Mouse (Mus musculus) limb, embryonic 14.5 days (tissue): ENCODE results near the gene Pdhx. TPM values are rescaled to one million over a fixed set of nuclear protein-coding genes. Genes with fewer than 3 reads are reported as not detected.

Source experiments
- ATAC-seq: fragments of 200-750 bp; cut with Nextera tagmentation; 2 replicates; pipeline ENCODE4 v1.8.0; 2017; ENCODE audit warnings: low read depth, moderate number of reproducible peaks, moderate TSS enrichment; ENCODE audit not compliant: low FRiP score
- DNase-seq: peaks from one replicate; pipeline ENCODE4 v3.0.0-alpha.2; 2015; ENCODE audit warnings: low spot score
- H3K27ac ChIP-seq: fragments of 300-500 bp; sonication (generic); replicated peaks from 2 replicates; pipeline ENCODE4 v1.5.1; 2014; ENCODE audit warnings: low read depth, mild to moderate bottlenecking, low read length, moderate library complexity, mixed read lengths
- H3K27me3 ChIP-seq: fragments of 300-500 bp; sonication (generic); 2 replicates; pipeline ENCODE4 v1.6.1; 2014; ENCODE audit warnings: low read length, mixed read lengths; ENCODE audit not compliant: control insufficient read depth, insufficient read depth
- H3K36me3 ChIP-seq: fragments of 300-500 bp; sonication (generic); 2 replicates; pipeline ENCODE4 v1.6.1; 2014; ENCODE audit warnings: mild to moderate bottlenecking, low read length, moderate library complexity, mixed read lengths; ENCODE audit not compliant: control insufficient read depth, insufficient read depth
- H3K4me1 ChIP-seq: fragments of 300-500 bp; sonication (generic); 2 replicates; pipeline ENCODE4 v1.6.1; 2014; ENCODE audit warnings: antibody characterized with exemption, low read length, mixed read lengths; ENCODE audit not compliant: control insufficient read depth, insufficient read depth
- H3K4me2 ChIP-seq: fragments of 300-500 bp; sonication (generic); replicated peaks from 2 replicates; pipeline ENCODE4 v1.6.1; 2014; ENCODE audit warnings: low read depth, mild to moderate bottlenecking, low read length, moderate library complexity; ENCODE audit not compliant: severe bottlenecking
- H3K4me3 ChIP-seq: fragments of 300-500 bp; sonication (generic); replicated peaks from 2 replicates; pipeline ENCODE4 v1.5.1; 2014; ENCODE audit warnings: low read length
- H3K9ac ChIP-seq: fragments of 300-500 bp; sonication (generic); 2 replicates; pipeline ENCODE4 v1.6.1; 2014; ENCODE audit warnings: mild to moderate bottlenecking, low read depth, low read length, moderate library complexity; ENCODE audit not compliant: severe bottlenecking
- H3K9me3 ChIP-seq: fragments of 300-500 bp; sonication (generic); 2 replicates; pipeline ENCODE4 v1.6.1; 2016; ENCODE audit warnings: low read length; ENCODE audit not compliant: control insufficient read depth
- POLR2A ChIP-seq: fragments of 200-500 bp; IDR thresholded peaks from 2 replicates; pipeline ENCODE4 v1.8.0; 2012; ENCODE audit warnings: inconsistent platforms, mild to moderate bottlenecking, moderate library complexity, borderline replicate concordance; ENCODE audit not compliant: insufficient read depth, insufficient read length; ENCODE audit errors: extremely low read depth
- WGBS: fragments of 180-500 bp; shearing (Covaris S2); extraction: QIAGEN DNeasy Blood & Tissue Kit; methylation state at CpG from one replicate; pipeline ENCODE4 v1.1.7; 2014; 5-methylcytosine and 5-hydroxymethylcytosine counted together
- polyA plus RNA-seq, 2 experiments: library from polyadenylated mRNA; depleted of rRNA in 1 of 2; stranded (reverse) in 1 of 2; unstranded in 1 of 2; fragments of >200 nt; fragmentation: Nextera tagmentation in 1 of 2; extraction: Ambion mirVana in 1 of 2; gene quantifications; 2 replicates each; pipeline versions ENCODE4 v1.2.1 to v1.2.3; 2012 to 2014

Pdhx gene
- polyA plus RNA-seq, 2 experiments, result 32.1 to 33.2 TPM

- H3K4me1 ChIP-seq, result peaks cover 7% of the 10 kb centered on the region; the same call in 1 of the 2 replicates
- DNase-seq, result no peak
- H3K27ac ChIP-seq, result no peak overlapping the region
- H3K27me3 ChIP-seq, result no peaks in the 10 kb centered on the region
- H3K4me3 ChIP-seq, result no peak overlapping the region
- H3K36me3 ChIP-seq, result no peaks in the 10 kb centered on the region
- H3K4me2 ChIP-seq, result no peak overlapping the region
- 76% methylated on average over 1 of the region's 1 CpGs for WGBS
- no peak for ATAC-seq
- H3K9me3 ChIP-seq, result no peaks in the 10 kb centered on the region
- H3K9ac ChIP-seq, result no peak overlapping the region
- no peak for TF ChIP-seq POLR2A
These were observed 4.7 kb downstream of the Pdhx start for GRCm38 (mm10) chr2:103068602-103069001.

DNA sequence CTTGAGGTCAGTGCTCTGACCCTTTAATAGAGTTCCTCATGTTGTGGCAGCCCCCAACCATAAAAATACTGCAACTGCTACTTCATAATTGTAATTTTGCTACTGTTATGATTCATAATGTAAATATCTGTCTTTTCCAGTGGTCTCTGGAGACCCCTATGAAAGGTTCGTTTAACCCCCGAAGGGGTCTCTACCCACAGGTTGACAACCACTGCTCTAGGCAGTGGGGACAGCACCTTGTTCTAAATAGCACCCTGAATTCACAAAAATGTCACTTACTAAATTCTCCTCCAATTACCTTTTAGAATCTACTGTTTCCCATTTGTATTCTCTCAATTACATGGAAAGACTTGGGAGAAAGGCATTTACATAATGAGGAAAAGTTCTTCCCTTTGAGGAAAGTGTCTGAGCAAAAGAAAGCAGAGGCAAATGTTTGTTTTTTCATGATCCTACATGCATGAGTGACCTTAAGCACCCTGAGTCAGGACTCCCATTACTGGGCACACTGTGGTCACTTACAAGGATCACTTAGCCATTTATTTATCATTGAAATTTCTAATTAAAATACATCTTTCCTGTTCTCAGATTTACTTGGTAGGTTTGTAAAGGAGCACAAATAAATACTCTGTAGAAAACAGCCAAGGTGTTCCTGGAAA, 5.6 kb downstream of the Pdhx start:
- no peak for ATAC-seq
- 96% methylated on average over 2 of the region's 2 CpGs for WGBS
- no peak for DNase-seq
- Histone ChIP-seq H3K4me2 (no peak overlapping the region), H3K27ac (no peak overlapping the region), H3K9ac (no peak overlapping the region), H3K4me3 (no peak overlapping the region), H3K36me3 (no peaks in the 10 kb centered on the region), H3K4me1 (peaks cover 7% of the 10 kb centered on the region; the same call in 1 of the 2 replicates), H3K27me3 (no peaks in the 10 kb centered on the region), H3K9me3 (no peaks in the 10 kb centered on the region)
- no peak for TF ChIP-seq POLR2A

DNA sequence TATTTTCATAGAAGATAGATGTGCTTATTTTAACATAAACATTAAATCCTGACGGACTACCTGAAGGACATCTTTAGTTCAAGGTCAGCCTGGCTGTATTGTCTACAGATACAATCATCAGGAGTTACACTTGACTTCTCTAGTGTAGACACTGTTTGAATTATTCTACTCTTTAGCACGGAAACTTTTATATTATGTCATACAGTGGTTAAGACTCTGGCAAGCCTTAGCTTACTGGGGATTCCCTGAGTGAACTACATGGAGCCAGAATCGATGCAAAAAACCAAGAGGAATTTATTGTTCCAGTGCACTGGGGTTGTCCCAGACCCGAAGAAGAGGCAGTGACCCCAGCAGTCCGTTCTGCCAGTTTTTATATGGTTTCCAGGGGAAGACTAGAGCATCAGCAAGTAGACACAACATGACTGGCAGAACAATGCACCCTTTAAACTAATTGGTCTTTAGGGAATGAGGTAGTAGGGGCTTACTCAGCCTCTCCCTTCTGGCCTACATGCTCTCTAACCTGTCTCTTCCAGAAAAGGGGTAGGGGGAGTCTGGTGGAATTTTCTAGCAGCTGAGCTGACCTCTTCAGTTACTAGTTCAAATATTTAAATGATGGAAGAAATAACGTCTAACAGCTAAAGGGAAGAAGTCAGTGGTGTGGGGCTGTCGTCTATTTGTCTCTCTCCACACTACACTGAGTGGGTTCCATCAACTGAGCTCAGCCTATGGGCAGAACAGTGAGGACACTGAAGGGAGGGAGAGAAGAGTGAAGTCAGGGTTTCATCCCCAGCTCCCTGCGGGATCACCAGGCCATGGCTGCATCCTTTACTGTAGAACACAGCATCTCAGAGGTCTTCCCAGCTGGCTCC, 6.4 kb downstream of the Pdhx start:
- Histone ChIP-seq H3K27ac (no peak overlapping the region), H3K9ac (no peak overlapping the region), H3K4me3 (no peak overlapping the region), H3K4me1 (peaks cover 3% of the 10 kb centered on the region; the same call in 1 of the 2 replicates), H3K27me3 (no peaks in the 10 kb centered on the region), H3K36me3 (no peaks in the 10 kb centered on the region), H3K4me2 (no peak overlapping the region), H3K9me3 (no peaks in the 10 kb centered on the region)
- ATAC-seq, result no peak
- TF ChIP-seq POLR2A, result no peak
- WGBS, result 78% methylated on average over 8 of the region's 8 CpGs
- no peak for DNase-seq

DNA sequence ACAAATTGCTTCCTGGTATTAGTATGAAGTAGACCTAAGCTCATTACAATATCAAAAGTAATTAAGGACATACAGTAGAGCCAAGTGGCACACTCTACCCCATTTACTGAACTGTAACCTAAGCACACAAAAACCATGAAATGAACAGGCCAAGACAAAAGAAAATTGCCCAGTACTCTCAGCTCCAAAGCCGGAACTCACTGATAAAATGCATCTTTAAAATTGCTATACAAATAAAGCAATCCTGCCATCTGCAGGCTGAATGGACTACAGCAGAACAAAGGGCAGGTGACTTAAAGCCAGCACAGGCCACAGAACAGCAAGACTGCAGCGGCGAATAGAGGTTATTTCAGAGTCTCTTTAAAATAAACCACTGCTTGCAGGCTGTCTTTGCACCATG, 10.4 kb downstream of the Pdhx start:
- H3K36me3 ChIP-seq, result no peaks in the 10 kb centered on the region
- no peaks in the 10 kb centered on the region for H3K9me3 ChIP-seq
- no peak for TF ChIP-seq POLR2A
- H3K9ac ChIP-seq, result no peak overlapping the region
- no peak overlapping the region for H3K4me3 ChIP-seq
- WGBS, result 21% methylated on average over 3 of the region's 3 CpGs
- no peak overlapping the region for H3K4me2 ChIP-seq
- no peaks in the 10 kb centered on the region for H3K4me1 ChIP-seq
- DNase-seq (peak; percentile 68), ATAC-seq (peak; percentile 44; the same call in 1 of the 2 replicates)
- H3K27ac ChIP-seq, result no peak overlapping the region
- H3K27me3 ChIP-seq, result no peaks in the 10 kb centered on the region

GRCm38 (mm10) chr2:103058266-103058665, 15.0 kb downstream of the Pdhx start:
- H3K9me3 ChIP-seq, result no peaks in the 10 kb centered on the region
- 0 out of 2 replicates have a peak, but pooled peaks cover 5% of the 10 kb centered on the region for H3K36me3 ChIP-seq
- ATAC-seq (no peak), DNase-seq (no peak)
- H3K27ac ChIP-seq, result no peak overlapping the region
- H3K4me3 ChIP-seq, result no peak overlapping the region
- no peaks in the 10 kb centered on the region for H3K4me1 ChIP-seq
- 80% methylated on average over 3 of the region's 3 CpGs for WGBS
- no peak overlapping the region for H3K9ac ChIP-seq
- H3K4me2 ChIP-seq, result no peak overlapping the region
- TF ChIP-seq POLR2A, result no peak
- no peaks in the 10 kb centered on the region for H3K27me3 ChIP-seq
